Mouse (Mus musculus) bone marrow, adult 2 months (tissue): Measurements from ENCODE around the gene 1700003E16Rik. TPM values are rescaled to one million over a fixed set of nuclear protein-coding genes. Genes with fewer than 3 reads are reported as not detected.

Source experiments
- H3K27ac ChIP-seq: fragments of 200-500 bp; 2 replicates; pipeline ENCODE4 v1.5.1; 2012; ENCODE audit warnings: low read depth, mild to moderate bottlenecking, control low read depth, inconsistent platforms, low read length; ENCODE audit not compliant: control insufficient read depth, poor library complexity, insufficient read depth
- H3K4me1 ChIP-seq: fragments of 200-500 bp; 2 replicates; pipeline ENCODE4 v1.6.1; 2011; ENCODE audit warnings: low read length; ENCODE audit not compliant: control insufficient read depth, insufficient read depth
- H3K4me3 ChIP-seq: fragments of 200-500 bp; replicated peaks from 2 replicates; pipeline ENCODE3; 2011; ENCODE audit warnings: mild to moderate bottlenecking, low read depth, low read length, control low read depth; ENCODE audit not compliant: control insufficient read depth
- CTCF ChIP-seq: fragments of 200-500 bp; IDR thresholded peaks from 2 replicates; pipeline ENCODE4 v1.5.1; 2011; ENCODE audit warnings: low read length, control low read depth; ENCODE audit not compliant: control insufficient read depth, insufficient read depth
- POLR2A ChIP-seq: fragments of 200-500 bp; IDR thresholded peaks from 2 replicates; pipeline ENCODE4 v1.6.1; 2011; ENCODE audit warnings: low read depth, mild to moderate bottlenecking, control low read depth, low read length, borderline replicate concordance; ENCODE audit not compliant: control insufficient read depth
- WGBS: fragments of 180-500 bp; shearing (Covaris S2); methylation state at CpG from one replicate; pipeline ENCODE4 v1.1.7; 2018; 5-methylcytosine and 5-hydroxymethylcytosine counted together
- polyA plus RNA-seq: library from polyadenylated mRNA; stranded (reverse); fragments of >200 nt; gene quantifications from 2 replicates; pipeline ENCODE4 v1.2.4, GENCODE M21; 2011; ENCODE audit warnings: low replicate concordance; ENCODE audit not compliant: missing spikeins, insufficient read depth, insufficient read length

1700003E16Rik gene
- polyA plus RNA-seq, 1 experiment: not detected

GRCm38 (mm10) chr6:83197345-83198004 is 41.3 kb downstream of the 1700003E16Rik start:
- no peak for TF ChIP-seq CTCF
- no peak for TF ChIP-seq POLR2A
- Histone ChIP-seq H3K4me3 (no peak overlapping the region), H3K4me1 (no peaks in the 10 kb centered on the region), H3K27ac (no peak overlapping the region; the same call in 1 of the 2 replicates)
- WGBS: 78% methylated on average over 15 of the region's 15 CpGs

- no peak overlapping the region for H3K4me3 ChIP-seq
- no peak overlapping the region for H3K27ac ChIP-seq
- TF ChIP-seq CTCF: no peak
- TF ChIP-seq POLR2A: no peak
- 83% methylated on average over 4 of the region's 4 CpGs for WGBS
- no peaks in the 10 kb centered on the region for H3K4me1 ChIP-seq
Observed at GRCm38 (mm10) chr6:83203320-83203719, 47.1 kb downstream of the 1700003E16Rik start.

- Histone ChIP-seq H3K4me3 (no peak overlapping the region), H3K4me1 (no peaks in the 10 kb centered on the region), H3K27ac (no peak overlapping the region)
- WGBS: 74% methylated on average over 3 of the region's 3 CpGs
- TF ChIP-seq POLR2A (no peak), CTCF (no peak)
Observed at GRCm38 (mm10) chr6:83205851-83206250, 49.6 kb downstream of the 1700003E16Rik start.

GRCm38 (mm10) chr6:83206321-83206720 is 50.1 kb downstream of the 1700003E16Rik start:
- no peak overlapping the region for H3K27ac ChIP-seq
- H3K4me3 ChIP-seq: no peak overlapping the region
- TF ChIP-seq POLR2A (no peak), CTCF (no peak)
- H3K4me1 ChIP-seq: no peaks in the 10 kb centered on the region
- WGBS: 73% methylated on average over 11 of the region's 11 CpGs

GRCm38 (mm10) chr6:83207361-83208049 is 51.3 kb downstream of the 1700003E16Rik start:
- WGBS: 65% methylated on average over 9 of the region's 9 CpGs
- H3K4me3 ChIP-seq: no peak overlapping the region
- TF ChIP-seq POLR2A (no peak), CTCF (no peak)

GRCm38 (mm10) chr6:83208050-83208400 is 51.8 kb downstream of the 1700003E16Rik start:
- no peak for TF ChIP-seq POLR2A
- TF ChIP-seq CTCF: no peak
- Histone ChIP-seq H3K27ac (no peak overlapping the region), H3K4me3 (no peak overlapping the region), H3K4me1 (no peaks in the 10 kb centered on the region)
- WGBS: 85% methylated on average over 2 of the region's 2 CpGs

More at GRCm38 (mm10) chr6:83207361-83208049, 51.3 kb downstream of the 1700003E16Rik start:
- H3K4me1 ChIP-seq: no peaks in the 10 kb centered on the region
- no peak overlapping the region for H3K27ac ChIP-seq

GRCm38 (mm10) chr6:83210495-83210894 is 54.3 kb downstream of the 1700003E16Rik start:
- Histone ChIP-seq H3K4me3 (no peak overlapping the region), H3K4me1 (no peaks in the 10 kb centered on the region), H3K27ac (no peak overlapping the region)
- 65% methylated on average over 2 of the region's 2 CpGs for WGBS
- TF ChIP-seq POLR2A (no peak), CTCF (no peak)

- H3K27ac ChIP-seq: no peak overlapping the region
- WGBS: 68% methylated on average over 5 of the region's 5 CpGs
- no peaks in the 10 kb centered on the region for H3K4me1 ChIP-seq
- no peak for TF ChIP-seq CTCF
- TF ChIP-seq POLR2A: no peak
- no peak overlapping the region for H3K4me3 ChIP-seq
Observed at GRCm38 (mm10) chr6:83211526-83211925, 55.3 kb downstream of the 1700003E16Rik start.

Other genes starting within 250 kb of the 1700003E16Rik start
- 0.65 and 3.2 TPM in 2 replicates for gene Sema4f, start 216.6 kb upstream of the 1700003E16Rik start, polyA plus RNA-seq
- 3.6 and 10.3 TPM in 2 replicates for gene M1ap, start 209.5 kb upstream of the 1700003E16Rik start, polyA plus RNA-seq
- 26.6 and 39.6 TPM in 2 replicates for gene Dok1, start 122.9 kb upstream of the 1700003E16Rik start, polyA plus RNA-seq
- 6.9 and 13.3 TPM in 2 replicates for gene Loxl3, start 122.2 kb upstream of the 1700003E16Rik start, polyA plus RNA-seq
- 142 and 337 TPM in 2 replicates for gene Aup1, start 101.9 kb upstream of the 1700003E16Rik start, polyA plus RNA-seq
- 115 and 145 TPM in 2 replicates for gene Htra2, start 101.1 kb upstream of the 1700003E16Rik start, polyA plus RNA-seq
- gene Dqx1, start 98.6 kb upstream of the 1700003E16Rik start, polyA plus RNA-seq: 5.3 and 13.5 TPM in 2 replicates
- gene Tlx2, start 86.1 kb upstream of the 1700003E16Rik start, polyA plus RNA-seq: not detected in 2 replicates
- 32.0 and 40.8 TPM in 2 replicates for gene Pcgf1, start 78.5 kb upstream of the 1700003E16Rik start, polyA plus RNA-seq
- not detected in 2 replicates for gene Lbx2, start 70.0 kb upstream of the 1700003E16Rik start, polyA plus RNA-seq
- gene Ccdc142, start 54.8 kb upstream of the 1700003E16Rik start, polyA plus RNA-seq: 1.1 and 2.5 TPM in 2 replicates
- gene Gm42688, start 54.8 kb upstream of the 1700003E16Rik start, polyA plus RNA-seq: 4.2 and 7.7 TPM in 2 replicates
- gene Mrpl53, start 47.4 kb upstream of the 1700003E16Rik start, polyA plus RNA-seq: 20.2 and 49.7 TPM in 2 replicates
- gene Mogs, start 40.9 kb upstream of the 1700003E16Rik start, polyA plus RNA-seq: 20.6 and 29.6 TPM in 2 replicates
- gene Wbp1, start 34.8 kb upstream of the 1700003E16Rik start, polyA plus RNA-seq: 30.0 and 41.2 TPM in 2 replicates
- gene Ino80b, start 31.0 kb upstream of the 1700003E16Rik start, polyA plus RNA-seq: 6.6 and 16.6 TPM in 2 replicates
- gene Rtkn, start 20.9 kb upstream of the 1700003E16Rik start, polyA plus RNA-seq: 1.3 and 1.6 TPM in 2 replicates
- not detected in 2 replicates for gene Wdr54, start within 50 bp of the 1700003E16Rik start, polyA plus RNA-seq
- gene Dctn1, start 9.5 kb downstream of the 1700003E16Rik start, polyA plus RNA-seq: 31.5 and 76.8 TPM in 2 replicates
- 1.1 TPM in 1 of 2 replicates, not detected in the other for gene Slc4a5, start 63.4 kb downstream of the 1700003E16Rik start, polyA plus RNA-seq
- 22.0 and 30.0 TPM in 2 replicates for gene Mthfd2, start 169.5 kb downstream of the 1700003E16Rik start, polyA plus RNA-seq
- gene Mob1a, start 169.6 kb downstream of the 1700003E16Rik start, polyA plus RNA-seq: 24.6 and 31.2 TPM in 2 replicates
- 128 and 170 TPM in 2 replicates for gene Bola3, start 192.7 kb downstream of the 1700003E16Rik start, polyA plus RNA-seq